Mouse (Mus musculus) testis, adult 2 months (tissue): ENCODE measurements around the gene 4930432K21Rik. TPM values are rescaled to one million over a fixed set of nuclear protein-coding genes. Genes with fewer than 3 reads are reported as not detected.

ENCODE experiments used
- H3K27ac ChIP-seq: fragments of 200-500 bp; 2 replicates; pipeline ENCODE4 v1.5.1; 2012; ENCODE audit warnings: low read depth, low read length; ENCODE audit not compliant: control insufficient read depth, insufficient read depth
- H3K27me3 ChIP-seq: fragments of 200-500 bp; 2 replicates; pipeline ENCODE4 v1.6.1; 2012; ENCODE audit warnings: mild to moderate bottlenecking, low read length, moderate library complexity; ENCODE audit not compliant: control insufficient read depth, insufficient read depth
- H3K36me3 ChIP-seq: fragments of 200-500 bp; 2 replicates; pipeline ENCODE4 v1.6.1; 2012; ENCODE audit warnings: mild to moderate bottlenecking, low read length; ENCODE audit not compliant: control insufficient read depth, insufficient read depth
- H3K4me1 ChIP-seq: fragments of 200-500 bp; 2 replicates; pipeline ENCODE4 v1.6.1; 2012; ENCODE audit warnings: low read length; ENCODE audit not compliant: control insufficient read depth, insufficient read depth
- H3K4me3 ChIP-seq: fragments of 200-500 bp; 2 replicates; pipeline ENCODE4 v1.5.1; 2012; ENCODE audit warnings: low read depth, mild to moderate bottlenecking, low read length, moderate library complexity, mixed read lengths; ENCODE audit not compliant: control insufficient read depth
- CTCF ChIP-seq: fragments of 200-500 bp; IDR thresholded peaks from 2 replicates; pipeline ENCODE4 v1.5.1; 2012; ENCODE audit warnings: low read depth, mild to moderate bottlenecking, inconsistent platforms, low read length, moderate library complexity; ENCODE audit not compliant: control insufficient read depth, insufficient read depth, insufficient replicate concordance
- POLR2A ChIP-seq: fragments of 200-500 bp; IDR thresholded peaks from 2 replicates; pipeline ENCODE4 v1.6.1; 2012; ENCODE audit warnings: low read depth, mild to moderate bottlenecking, inconsistent platforms, low read length, moderate library complexity; ENCODE audit not compliant: control insufficient read depth
- polyA plus RNA-seq: library from polyadenylated mRNA; depleted of rRNA; stranded (reverse); fragments of >200 nt; gene quantifications from 2 replicates; pipeline ENCODE4 v1.2.3, GENCODE M21; 2012

4930432K21Rik gene
- polyA plus RNA-seq, 1 experiment, result 57.2 TPM

DNA sequence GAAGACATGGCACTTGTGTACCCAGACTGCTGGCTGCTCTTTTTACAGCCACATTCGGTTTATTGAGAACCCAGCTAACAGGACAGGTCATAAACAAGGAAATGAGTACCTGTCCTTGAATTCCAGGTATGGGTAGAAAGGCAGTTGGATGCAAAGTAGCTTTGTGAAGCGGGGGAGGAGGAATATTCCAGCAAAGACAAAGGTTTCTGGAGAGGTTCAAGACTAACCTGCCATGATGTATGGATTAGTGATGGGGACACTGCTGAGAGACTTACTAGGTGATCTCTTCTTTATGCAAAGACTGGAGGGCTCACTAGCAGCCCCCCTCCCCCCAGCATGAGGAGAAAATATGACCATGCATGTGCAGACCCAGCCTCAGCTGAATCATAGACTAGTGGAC lies 42.1 kb upstream of the 4930432K21Rik start:
- Histone ChIP-seq H3K4me3 (peak overlapping the region; percentile 98), H3K27me3 (no peaks in the 10 kb centered on the region), H3K36me3 (no peaks in the 10 kb centered on the region), H3K27ac (peak overlapping the region; percentile 27; the same call in 1 of the 2 replicates), H3K4me1 (peaks cover 16% of the 10 kb centered on the region)
- no peak for TF ChIP-seq POLR2A
- TF ChIP-seq CTCF, result no peak

DNA sequence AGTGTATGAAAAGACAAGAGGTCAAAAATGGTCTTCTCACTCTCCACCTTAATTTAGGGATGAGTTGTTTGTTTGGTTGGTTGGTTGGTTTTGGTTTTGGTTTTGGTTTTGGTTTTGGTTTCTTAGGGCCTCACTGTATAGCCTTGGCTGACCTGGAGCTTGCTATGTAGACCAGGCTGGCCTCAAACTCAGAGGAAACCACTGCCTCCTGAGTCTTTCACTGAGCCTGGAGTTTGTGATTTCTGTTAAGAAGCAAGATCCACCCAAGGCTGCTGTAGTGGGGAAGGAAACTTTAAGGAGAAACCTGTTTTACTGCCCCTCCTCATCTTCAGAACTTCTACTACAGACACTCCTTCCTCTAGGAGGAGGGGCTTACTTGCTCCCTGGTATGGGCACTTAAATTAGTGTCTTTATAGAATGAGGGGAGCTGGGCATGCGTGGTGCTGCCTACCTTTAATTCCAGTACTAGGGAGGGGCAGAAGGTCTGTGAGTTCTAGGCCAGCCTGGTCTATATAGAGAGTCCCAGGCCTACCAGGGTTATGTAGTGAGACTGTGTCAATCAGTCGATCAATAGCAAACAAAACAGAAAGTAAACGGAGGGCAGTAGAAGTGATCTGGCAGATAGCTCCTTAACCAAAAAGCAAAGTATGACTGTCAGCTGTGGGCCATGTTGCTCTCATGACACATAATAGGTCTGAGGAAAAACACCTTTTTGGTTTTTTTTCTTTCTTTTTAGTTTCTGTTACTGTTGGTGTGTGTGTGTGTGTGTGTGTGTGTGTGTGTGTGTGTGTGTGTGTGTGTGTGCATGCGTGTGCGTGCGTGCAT lies 41.4 kb upstream of the 4930432K21Rik start:
- H3K27ac ChIP-seq, result peak overlapping the region; percentile 14; the same call in 1 of the 2 replicates
- peaks cover 16% of the 10 kb centered on the region for H3K4me1 ChIP-seq
- H3K4me3 ChIP-seq, result peak overlapping the region; percentile 98

DNA sequence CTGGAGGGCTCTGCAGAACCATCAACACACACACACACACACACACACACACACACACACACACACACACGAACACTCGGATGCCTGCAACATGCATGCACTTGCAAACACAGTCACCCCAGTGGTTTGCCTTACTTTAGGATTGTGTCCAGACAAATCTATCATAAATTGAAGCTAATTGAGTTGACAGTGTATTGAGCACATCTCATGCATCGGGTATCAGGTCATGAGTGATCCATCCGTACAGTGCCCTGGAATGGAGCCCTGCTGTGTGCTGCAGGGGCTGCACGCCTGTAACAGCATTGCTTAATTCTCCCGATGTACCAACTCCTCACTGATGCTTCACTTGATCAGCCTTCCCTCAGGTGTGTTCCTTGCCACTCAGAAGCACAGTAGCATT lies 32.2 kb upstream of the 4930432K21Rik start:
- TF ChIP-seq POLR2A, result no peak
- no peak for TF ChIP-seq CTCF
- Histone ChIP-seq H3K36me3 (no peaks in the 10 kb centered on the region), H3K27me3 (no peaks in the 10 kb centered on the region), H3K4me1 (no peaks in the 10 kb centered on the region), H3K27ac (no peak overlapping the region), H3K4me3 (no peak overlapping the region)

More for the DNA sequence above, 41.4 kb upstream of the 4930432K21Rik start:
- TF ChIP-seq POLR2A, result no peak
- TF ChIP-seq CTCF, result no peak
- Histone ChIP-seq H3K27me3 (no peaks in the 10 kb centered on the region), H3K36me3 (no peaks in the 10 kb centered on the region)

DNA sequence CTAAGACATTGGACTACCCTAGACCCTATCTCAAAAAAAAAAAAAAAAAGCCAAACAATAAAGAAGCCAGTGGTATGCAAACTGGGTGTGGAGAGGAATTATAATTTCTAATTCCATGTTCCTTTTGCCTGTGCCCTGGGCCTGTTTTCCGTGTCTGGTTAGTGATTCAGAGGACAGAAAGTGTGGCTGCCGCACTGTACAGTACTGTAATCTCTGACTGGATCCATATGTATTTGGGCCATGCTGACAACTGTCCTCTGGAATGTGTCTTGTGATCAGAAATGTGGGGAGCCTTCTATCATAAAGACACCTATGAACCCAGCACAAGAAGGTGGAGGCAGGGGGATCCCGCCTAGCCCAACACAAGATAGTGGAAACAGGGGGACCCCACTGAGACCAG lies 25.7 kb upstream of the 4930432K21Rik start:
- Histone ChIP-seq H3K36me3 (no peaks in the 10 kb centered on the region), H3K4me3 (no peak overlapping the region), H3K27ac (no peak overlapping the region), H3K4me1 (no peaks in the 10 kb centered on the region), H3K27me3 (no peaks in the 10 kb centered on the region)
- TF ChIP-seq CTCF (no peak), POLR2A (no peak)

DNA sequence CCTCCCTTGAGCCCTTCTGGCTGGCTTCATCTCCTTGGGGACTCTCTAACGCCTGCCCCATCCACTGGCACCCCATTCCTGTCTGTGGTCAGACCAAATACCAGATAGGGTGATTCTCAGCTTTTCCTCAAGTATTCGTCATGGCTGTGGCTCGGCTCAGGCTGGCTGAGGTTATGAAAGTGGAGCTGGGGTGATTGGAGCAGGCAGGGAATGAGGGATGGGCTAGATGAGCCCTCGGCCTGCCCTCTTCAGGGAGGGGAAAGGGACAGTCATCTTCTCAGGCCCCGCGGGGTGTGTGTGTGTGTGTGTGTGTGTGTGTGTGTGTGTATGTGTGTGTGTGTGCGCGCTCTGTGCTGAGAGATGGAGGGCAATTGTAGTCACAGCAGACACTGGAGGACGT lies 22.2 kb upstream of the 4930432K21Rik start, which contains the start of gene Podnl1:
Podnl1 (plus strand) TSS at position 334 of the 400 bp plus-strand sequence.
- H3K27ac ChIP-seq, result no peak within 1 kb of the TSS
- TF ChIP-seq POLR2A (no peak), CTCF (no peak)

DNA sequence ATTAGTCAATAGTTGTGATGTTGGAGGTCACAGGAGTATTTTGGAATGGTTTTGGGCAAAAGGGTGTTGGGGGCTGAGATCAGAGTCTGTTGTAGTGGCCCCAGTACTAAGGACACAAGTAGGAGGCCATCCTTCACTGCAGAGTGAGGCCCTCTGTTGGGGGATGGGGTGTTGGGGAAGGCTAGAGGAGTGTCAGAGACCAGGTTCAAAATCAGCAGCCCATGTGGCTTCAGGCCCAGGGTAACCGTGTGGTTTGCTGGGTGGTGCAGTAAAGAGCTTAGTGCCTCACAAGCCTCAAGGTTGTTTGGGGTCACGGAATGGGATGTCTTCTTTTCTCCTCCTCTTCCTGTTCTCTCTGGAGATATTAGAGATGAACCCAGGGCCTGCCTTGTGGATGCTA lies 21.1 kb upstream of the 4930432K21Rik start:
- H3K27ac ChIP-seq, result no peak overlapping the region
- peaks cover 4% of the 10 kb centered on the region for H3K4me1 ChIP-seq
- TF ChIP-seq CTCF, result no peak
- no peak for TF ChIP-seq POLR2A
- H3K36me3 ChIP-seq, result no peaks in the 10 kb centered on the region
- no peak overlapping the region for H3K4me3 ChIP-seq
- no peaks in the 10 kb centered on the region for H3K27me3 ChIP-seq

More for the DNA sequence above, 22.2 kb upstream of the 4930432K21Rik start, which contains the start of gene Podnl1:
- no peaks in the 10 kb centered on the region for H3K36me3 ChIP-seq
- no peaks in the 10 kb centered on the region for H3K27me3 ChIP-seq
- no peak within 1 kb of the TSS for H3K4me3 ChIP-seq
- no peaks in the 10 kb centered on the region; the same call in 1 of the 2 replicates for H3K4me1 ChIP-seq

DNA sequence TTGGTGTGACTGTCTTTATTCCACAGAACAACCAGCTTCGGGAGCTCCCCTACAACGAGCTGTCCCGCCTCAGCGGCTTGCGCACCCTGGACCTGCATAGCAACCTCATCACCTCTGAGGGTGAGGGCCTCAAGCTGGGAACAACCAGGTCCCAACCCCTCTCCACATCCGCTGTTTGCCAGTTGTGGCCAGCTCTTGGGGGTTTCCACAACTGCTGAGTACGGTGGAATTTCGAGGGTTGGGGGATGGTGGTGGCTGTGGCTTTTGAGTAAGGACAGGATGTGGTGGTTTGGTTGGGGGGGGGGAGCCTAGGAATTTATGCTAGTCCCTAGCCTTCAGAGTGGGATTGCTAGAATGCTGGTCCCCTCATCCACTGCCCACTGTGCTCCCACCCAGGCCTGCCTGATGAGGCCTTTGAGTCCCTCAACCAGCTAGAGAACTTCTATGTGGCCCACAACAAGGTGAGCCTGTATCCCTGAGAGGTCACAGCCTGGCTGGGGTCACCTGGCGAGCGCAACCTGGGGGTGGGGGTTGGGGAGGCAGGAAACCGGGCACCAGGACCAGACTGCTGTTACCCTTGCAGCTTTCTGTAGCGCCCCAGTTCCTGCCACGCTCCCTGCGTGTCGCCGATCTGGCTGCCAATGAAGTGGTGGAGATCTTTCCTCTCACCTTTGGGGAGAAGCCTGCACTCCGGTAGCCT lies 20.5 kb upstream of the 4930432K21Rik start:
- no peak for TF ChIP-seq POLR2A
- TF ChIP-seq CTCF, result no peak
- Histone ChIP-seq H3K27ac (no peak overlapping the region), H3K27me3 (no peaks in the 10 kb centered on the region), H3K4me1 (peaks cover 4% of the 10 kb centered on the region), H3K4me3 (no peak overlapping the region), H3K36me3 (no peaks in the 10 kb centered on the region)
